ENCODE assay signal across 9 mouse cellular contexts in the genomic region with DNA sequence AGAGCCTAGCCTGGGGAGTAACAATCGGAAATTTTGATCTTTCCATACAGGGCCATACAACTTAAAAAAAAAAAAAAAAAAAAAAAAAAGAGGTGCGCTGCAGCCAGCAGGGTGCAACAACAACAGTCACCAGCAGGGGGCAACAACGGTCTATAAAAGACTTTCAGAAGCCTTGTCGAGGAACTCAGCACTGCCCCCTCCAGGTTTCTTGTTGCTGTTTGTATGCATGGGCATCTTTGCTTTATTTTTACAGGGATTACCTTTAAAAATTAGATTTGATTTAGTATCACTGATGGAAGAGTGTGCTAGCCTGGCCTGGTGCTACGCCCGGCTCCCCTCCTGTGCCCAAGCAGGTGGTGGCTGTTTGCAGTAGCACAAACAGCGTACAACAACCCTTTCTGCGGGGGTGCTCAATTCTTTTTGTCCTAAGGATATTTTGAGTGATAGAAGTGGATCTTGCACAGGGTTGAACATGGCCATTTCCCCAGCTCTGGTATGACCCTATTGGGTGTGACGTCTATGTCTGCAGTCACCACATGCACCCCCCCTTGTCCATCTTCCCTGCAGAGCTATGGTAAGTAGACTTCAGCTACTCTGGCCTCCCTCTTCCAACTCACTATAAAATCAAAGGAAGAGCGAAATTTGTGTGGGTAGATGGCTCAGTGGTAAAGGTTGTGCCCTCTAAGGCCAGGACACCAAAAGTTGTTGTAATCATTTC. TPM values are rescaled to one million over a fixed set of nuclear protein-coding genes. Genes with fewer than 3 reads are reported as not detected.
DNase-seq lines count a peak whose midpoint lies in the region; ATAC-seq and TF ChIP-seq lines count a peak whose summit lies in the region.
"Had no signal": no experiment of that assay in that cellular context is flagged by ENCODE, and none has a peak within 500 bp of the region (broad histone marks: within the 10 kb centered on the region; RNA-seq: fewer than 3 reads in every experiment).

No protein-coding gene starts in this region.

- H3K4me2 ChIP-seq in midbrain, embryonic 15.5 days: no peak overlapping the region
- no peak overlapping the region for H3K4me2 ChIP-seq in neural tube, embryonic 11.5 days (ENCODE audit: low read depth)
- H3K4me2 ChIP-seq: embryonic facial prominence, embryonic 15.5 days had no signal

- DNase-seq in midbrain, embryonic 10.5 days (ENCODE audit: low spot score): peak; percentile 82
- peak; percentile 90 to 97 for DNase-seq in cerebellum, postnatal 25 days
- DNase-seq in gastrocnemius, adult 2 months: peak; percentile 93
- peak; percentile 92 for DNase-seq in kidney, adult 2 months
- DNase-seq in limb, embryonic 10.5 days (ENCODE audit: low spot score): peak; percentile 91
- peak; percentile 93 for DNase-seq in neural tube, embryonic 11.5 days (ENCODE audit: low spot score)
- peak; percentile 82 for DNase-seq in telencephalon, adult 2 months (ENCODE audit: low read depth, low spot score)

- peak; percentile 87 for TF ChIP-seq CTCF in gastrocnemius, adult 2 months (IDR thresholded peaks at IDR 0.05)
- peak; percentile 87 for TF ChIP-seq CTCF in kidney, adult 2 months (conservative IDR thresholded peaks at IDR 0.05; ENCODE audit: insufficient read depth, insufficient read length, low read depth, low read length)

- no peaks in the 10 kb centered on the region for H3K4me1 ChIP-seq in midbrain, embryonic 10.5 days
- no peaks in the 10 kb centered on the region for H3K4me1 ChIP-seq in midbrain, embryonic 15.5 days
- no peaks in the 10 kb centered on the region for H3K4me1 ChIP-seq in kidney, adult 2 months (ENCODE audit: control insufficient read depth, insufficient read depth, low read length)
- H3K4me1 ChIP-seq in limb, embryonic 10.5 days: no peaks in the 10 kb centered on the region
- H3K4me1 ChIP-seq in neural tube, embryonic 11.5 days (ENCODE audit: control insufficient read depth, insufficient read depth, low read length): no peaks in the 10 kb centered on the region
- H3K4me1 ChIP-seq: embryonic facial prominence, embryonic 15.5 days had no signal

- no peak overlapping the region for H3K9ac ChIP-seq in midbrain, embryonic 15.5 days
- no peak overlapping the region for H3K9ac ChIP-seq in neural tube, embryonic 11.5 days (ENCODE audit: low read length)
- H3K9ac ChIP-seq: embryonic facial prominence, embryonic 15.5 days had no signal

- H3K27me3 ChIP-seq in midbrain, embryonic 10.5 days (ENCODE audit: low read depth, poor library complexity, severe bottlenecking): 0 out of 2 replicates have a peak, but pooled peaks cover 9% of the 10 kb centered on the region
- H3K27me3 ChIP-seq in midbrain, embryonic 15.5 days (replicated peaks): no peaks in the 10 kb centered on the region
- no peaks in the 10 kb centered on the region for H3K27me3 ChIP-seq in kidney, adult 2 months (replicated peaks; ENCODE audit: control insufficient read depth, insufficient read depth, low read length)
- H3K27me3 ChIP-seq in limb, embryonic 10.5 days (ENCODE audit: low read depth, poor library complexity, severe bottlenecking): peaks cover 11% of the 10 kb centered on the region
- H3K27me3 ChIP-seq in neural tube, embryonic 11.5 days (ENCODE audit: control insufficient read depth, insufficient read depth, low read length): no peaks in the 10 kb centered on the region
- H3K27me3 ChIP-seq: embryonic facial prominence, embryonic 15.5 days had no signal

- no peak for ATAC-seq in midbrain, embryonic 15.5 days (replicated peaks)
- ATAC-seq in neural tube, embryonic 11.5 days (ENCODE audit: insufficient read depth, low FRiP score, low TSS enrichment): no peak

- no peak for TF ChIP-seq POLR2A in kidney, adult 2 months (IDR thresholded peaks at IDR 0.05; ENCODE audit: low read depth, low read length)

- intact Hi-C loops in gastrocnemius, adult 2 months (cut with DNase I): loop anchor here (1.0 to 2.0 kb wide), 2 partner anchors 36 to 213 kb away; no protein-coding TSS in a partner anchor

- no peak overlapping the region for H3K4me3 ChIP-seq in midbrain, embryonic 10.5 days
- H3K4me3 ChIP-seq in midbrain, embryonic 15.5 days: no peak overlapping the region
- H3K4me3 ChIP-seq in gastrocnemius, adult 2 months: no peak overlapping the region
- H3K4me3 ChIP-seq in kidney, adult 2 months (ENCODE audit: insufficient read depth, low read depth, low read length): no peak overlapping the region
- H3K4me3 ChIP-seq in limb, embryonic 10.5 days: no peak overlapping the region
- no peak overlapping the region for H3K4me3 ChIP-seq in neural tube, embryonic 11.5 days (ENCODE audit: low read depth, low read length)
- H3K4me3 ChIP-seq: embryonic facial prominence, embryonic 15.5 days had no signal

- H3K36me3 ChIP-seq in midbrain, embryonic 10.5 days: no peaks in the 10 kb centered on the region
- H3K36me3 ChIP-seq in midbrain, embryonic 15.5 days (replicated peaks): no peaks in the 10 kb centered on the region
- H3K36me3 ChIP-seq in kidney, adult 2 months (ENCODE audit: control insufficient read depth, insufficient read depth, low read length): no peaks in the 10 kb centered on the region
- no peaks in the 10 kb centered on the region for H3K36me3 ChIP-seq in limb, embryonic 10.5 days
- no peaks in the 10 kb centered on the region for H3K36me3 ChIP-seq in neural tube, embryonic 11.5 days (ENCODE audit: control insufficient read depth, insufficient read depth, low read length)
- H3K36me3 ChIP-seq: embryonic facial prominence, embryonic 15.5 days had no signal

- H3K27ac ChIP-seq in midbrain, embryonic 10.5 days (replicated peaks): no peak overlapping the region
- no peak overlapping the region for H3K27ac ChIP-seq in midbrain, embryonic 15.5 days
- H3K27ac ChIP-seq in gastrocnemius, adult 2 months: no peak overlapping the region
- H3K27ac ChIP-seq in kidney, adult 2 months (ENCODE audit: insufficient read depth, low read depth, low read length): no peak overlapping the region
- no peak overlapping the region for H3K27ac ChIP-seq in limb, embryonic 10.5 days
- H3K27ac ChIP-seq in neural tube, embryonic 11.5 days (ENCODE audit: low read depth, low read length): no peak overlapping the region
- H3K27ac ChIP-seq: embryonic facial prominence, embryonic 15.5 days had no signal

- no peaks in the 10 kb centered on the region for H3K9me3 ChIP-seq in midbrain, embryonic 10.5 days (replicated peaks)
- H3K9me3 ChIP-seq in midbrain, embryonic 15.5 days: no peaks in the 10 kb centered on the region
- no peaks in the 10 kb centered on the region for H3K9me3 ChIP-seq in limb, embryonic 10.5 days (replicated peaks)
- H3K9me3 ChIP-seq in neural tube, embryonic 11.5 days (ENCODE audit: control insufficient read depth, low read length): no peaks in the 10 kb centered on the region
- H3K9me3 ChIP-seq: embryonic facial prominence, embryonic 15.5 days had no signal

- 46% methylated on average over 10 of the region's 10 CpGs for WGBS in midbrain, embryonic 10.5 days
- WGBS in midbrain, embryonic 15.5 days: 41% methylated on average over 10 of the region's 10 CpGs
- 42% methylated on average over 10 of the region's 10 CpGs for WGBS in kidney, adult 2 months
- WGBS in limb, embryonic 10.5 days: 43% methylated on average over 10 of the region's 10 CpGs
- WGBS in neural tube, embryonic 11.5 days: 41% methylated on average over 10 of the region's 10 CpGs

RNA-seq across cellular contexts. Expression of a gene that starts 35.4 kb away (rescaled TPM):
- 0.27 and 0.30 TPM in 2 replicates for polyA plus RNA-seq in midbrain, embryonic 10.5 days (2016; fragmentation: Nextera tagmentation; extraction: Ambion mirVana)
- 3.0 and 4.1 TPM in 2 replicates for polyA plus RNA-seq in midbrain, embryonic 15.5 days (2015; fragmentation: Nextera tagmentation; extraction: Ambion mirVana)
- total RNA-seq in gastrocnemius, adult 2 months (2021): under 1 TPM in 1 of 2 experiments, not detected in 1; 0.28 TPM
- polyA plus RNA-seq in kidney, adult 2 months (2012; rRNA removed): 0.24 and 0.25 TPM in 2 replicates
- polyA plus RNA-seq in limb, embryonic 10.5 days (2016; fragmentation: Nextera tagmentation; extraction: Ambion mirVana): 0.13 and 0.38 TPM in 2 replicates
- polyA plus RNA-seq in neural tube, embryonic 11.5 days (2014; fragmentation: Nextera tagmentation; extraction: Ambion mirVana): 0.50 and 0.73 TPM in 2 replicates
